Mouse (Mus musculus): ENCODE measurements at regions not wholly inside any gene's neighbourhood (a gene's known extent, or its start where the extent isn't known, plus 50 kb on each side); places are given as distances from the start of the nearest gene placed in this dataset.

GRCm38 (mm10) chr13:3728888-3729287, 75.2 kb downstream of the Calml3 start:
- H3K27me3 ChIP-seq = no peaks in the 10 kb centered on the region

DNA sequence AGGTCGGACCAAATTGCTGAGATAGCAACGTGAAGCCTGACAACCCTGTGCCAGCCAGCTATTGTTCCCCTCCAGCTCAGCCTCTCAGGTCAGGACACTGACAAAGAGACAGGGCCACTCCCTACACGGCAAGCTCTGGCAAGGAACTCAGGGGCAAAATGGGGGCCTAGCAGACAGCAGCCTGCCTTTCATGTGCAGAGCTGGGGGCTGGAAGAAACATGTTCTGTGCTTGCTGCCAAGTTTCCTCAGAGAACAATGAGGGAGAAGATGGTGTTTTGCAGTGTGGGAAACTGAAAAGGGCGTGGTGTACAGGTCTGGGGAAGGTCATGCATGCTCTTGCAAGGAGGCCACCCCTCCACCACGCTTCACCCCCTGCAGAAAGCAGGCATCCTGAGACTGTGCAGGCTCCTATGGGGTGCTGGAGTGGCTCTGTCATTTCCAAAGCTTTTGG, 77.8 kb downstream of the Calml3 start:
- H3K9me3 ChIP-seq = no peaks in the 10 kb centered on the region
- H3K9ac ChIP-seq (replicated peaks) = no peak overlapping the region
- H3K4me3 ChIP-seq = no peak overlapping the region
- no peak for ATAC-seq (ENCODE audit: low FRiP score, low read depth)
- WGBS = 34% methylated on average over 5 of the region's 5 CpGs
- no peaks in the 10 kb centered on the region for H3K27me3 ChIP-seq
- H3K4me2 ChIP-seq (replicated peaks) = no peak overlapping the region
- no peaks in the 10 kb centered on the region for H3K36me3 ChIP-seq
- peaks cover 17% of the 10 kb centered on the region for H3K4me1 ChIP-seq
- H3K27ac ChIP-seq (replicated peaks) = no peak overlapping the region

More at GRCm38 (mm10) chr13:3728888-3729287, 75.2 kb downstream of the Calml3 start:
- Histone ChIP-seq H3K4me2 (replicated peaks) (no peak overlapping the region), H3K27ac (replicated peaks) (no peak overlapping the region), H3K4me1 (peaks cover 17% of the 10 kb centered on the region), H3K4me3 (no peak overlapping the region), H3K9me3 (no peaks in the 10 kb centered on the region), H3K36me3 (no peaks in the 10 kb centered on the region), H3K9ac (replicated peaks) (no peak overlapping the region)
- WGBS = 81% methylated on average over 3 of the region's 3 CpGs
- ATAC-seq (ENCODE audit: low FRiP score, low read depth) = no peak

DNA sequence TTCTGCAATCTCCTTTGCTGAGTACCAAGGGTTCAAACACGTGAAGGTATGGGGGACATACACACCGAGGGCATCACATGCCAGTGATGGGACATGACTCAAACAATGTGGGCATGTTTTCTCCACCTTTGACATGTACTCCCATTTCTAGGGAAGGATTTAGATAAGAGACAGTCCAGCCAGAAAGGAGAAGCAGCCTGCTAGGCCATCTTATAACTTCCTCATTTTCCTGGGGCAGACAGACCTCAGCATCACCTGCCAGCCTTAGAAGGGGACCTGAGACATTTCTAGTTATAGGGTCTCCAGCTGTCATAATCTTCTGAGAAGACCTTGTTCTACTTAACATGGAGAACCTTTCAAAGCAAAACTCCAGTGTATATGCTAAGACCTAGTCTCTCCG, 78.3 kb downstream of the Calml3 start:
- Histone ChIP-seq H3K4me3 (no peak overlapping the region), H3K9me3 (no peaks in the 10 kb centered on the region), H3K4me1 (peaks cover 16% of the 10 kb centered on the region), H3K27me3 (no peaks in the 10 kb centered on the region), H3K9ac (replicated peaks) (no peak overlapping the region), H3K36me3 (no peaks in the 10 kb centered on the region), H3K27ac (replicated peaks) (no peak overlapping the region), H3K4me2 (replicated peaks) (no peak overlapping the region)
- ATAC-seq (ENCODE audit: low FRiP score, low read depth) = no peak
- WGBS = 81% methylated on average over 3 of the region's 3 CpGs

DNA sequence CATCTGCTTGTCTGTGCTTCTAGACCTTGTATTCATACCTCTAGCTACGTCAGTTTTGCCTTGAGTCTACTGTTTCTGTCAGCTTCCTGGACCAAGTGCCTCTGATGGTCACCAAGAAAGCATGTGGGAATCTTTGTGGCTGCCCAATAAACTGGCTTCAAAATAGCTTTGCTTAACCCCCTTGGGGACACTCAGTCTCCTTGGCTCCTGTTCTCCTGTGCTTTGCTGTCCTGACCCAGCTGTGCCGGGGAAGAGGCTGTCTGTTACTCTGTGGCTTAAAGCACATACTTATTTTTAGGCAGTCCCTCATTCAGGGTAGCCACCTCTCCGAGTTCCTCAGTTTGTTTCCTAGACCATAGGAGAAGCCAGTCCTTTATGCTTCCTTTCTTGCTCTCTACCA, 79.8 kb downstream of the Calml3 start:
- H3K27ac ChIP-seq (replicated peaks) = no peak overlapping the region
- no peak overlapping the region for H3K4me2 ChIP-seq (replicated peaks)
- H3K9me3 ChIP-seq = no peaks in the 10 kb centered on the region
- H3K9ac ChIP-seq (replicated peaks) = no peak overlapping the region
- no peaks in the 10 kb centered on the region for H3K27me3 ChIP-seq
- H3K36me3 ChIP-seq = no peaks in the 10 kb centered on the region
- 87% methylated on average over 3 of the region's 3 CpGs for WGBS
- 0 out of 2 replicates have a peak, but pooled peaks cover 7% of the 10 kb centered on the region for H3K4me1 ChIP-seq
- ATAC-seq (ENCODE audit: low FRiP score, low read depth) = no peak
- no peak overlapping the region for H3K4me3 ChIP-seq

GRCm38 (mm10) chr13:3723458-3724143, 80.5 kb downstream of the Calml3 start:
- H3K4me2 ChIP-seq (replicated peaks) = no peak overlapping the region
- H3K4me1 ChIP-seq = 0 out of 2 replicates have a peak, but pooled peaks cover 7% of the 10 kb centered on the region
- WGBS = 92% methylated on average over 5 of the region's 5 CpGs
- ATAC-seq (ENCODE audit: low FRiP score, low read depth) = no peak
- H3K9ac ChIP-seq (replicated peaks) = no peak overlapping the region
- no peaks in the 10 kb centered on the region for H3K27me3 ChIP-seq
- H3K27ac ChIP-seq (replicated peaks) = no peak overlapping the region
- H3K4me3 ChIP-seq = no peak overlapping the region
- H3K36me3 ChIP-seq = no peaks in the 10 kb centered on the region
- no peaks in the 10 kb centered on the region for H3K9me3 ChIP-seq

- no peak for ATAC-seq (ENCODE audit: low FRiP score, low read depth)
- WGBS = 91% methylated on average over 4 of the region's 4 CpGs
- H3K4me3 ChIP-seq = no peak overlapping the region
- no peaks in the 10 kb centered on the region for H3K36me3 ChIP-seq
- peaks cover 14% of the 10 kb centered on the region for H3K4me1 ChIP-seq
- H3K4me2 ChIP-seq (replicated peaks) = no peak overlapping the region
- no peaks in the 10 kb centered on the region for H3K9me3 ChIP-seq
- H3K27ac ChIP-seq (replicated peaks) = no peak overlapping the region
- peaks cover 5% of the 10 kb centered on the region for H3K27me3 ChIP-seq
- H3K9ac ChIP-seq (replicated peaks) = no peak overlapping the region
Observed at GRCm38 (mm10) chr13:3715019-3715418, 81.2 kb downstream of the Asb13 start.

DNA sequence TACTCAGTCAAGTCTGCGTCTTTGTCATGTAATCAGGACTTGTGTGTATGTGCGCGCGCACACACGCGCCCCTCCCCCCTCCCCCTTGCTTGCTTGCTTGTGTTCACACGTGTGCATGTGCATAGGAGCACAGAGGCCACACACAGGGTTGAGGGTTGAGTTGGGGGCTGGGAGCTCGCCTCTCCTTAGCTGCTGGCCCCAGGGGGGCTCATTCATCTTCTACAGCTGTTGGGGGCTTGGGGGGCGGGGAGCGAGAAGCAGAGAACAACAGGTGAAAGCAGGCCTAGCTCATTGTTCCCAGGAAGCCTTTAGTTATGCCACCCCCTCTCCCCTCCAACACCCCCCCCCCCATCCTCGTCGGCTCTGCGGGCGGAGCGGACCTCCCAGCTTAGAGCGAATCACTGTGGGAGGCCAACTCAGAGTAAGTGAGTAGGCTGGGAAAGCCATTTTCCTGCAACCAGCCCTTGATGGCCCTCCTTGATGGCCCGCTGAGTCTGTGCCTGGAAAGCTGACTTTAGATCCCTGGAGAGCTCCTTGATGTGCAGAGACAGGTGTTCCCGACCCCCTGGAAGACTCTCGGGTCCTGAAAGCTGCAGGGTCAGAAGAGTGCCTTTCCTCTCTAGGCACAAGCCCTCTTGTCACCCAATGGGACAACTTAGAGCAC, 78.8 kb downstream of the Asb13 start:
- peak overlapping the region; percentile 26 for H3K4me3 ChIP-seq
- no peaks in the 10 kb centered on the region for H3K9me3 ChIP-seq
- peaks cover 5% of the 10 kb centered on the region for H3K27me3 ChIP-seq
- peaks cover 14% of the 10 kb centered on the region for H3K4me1 ChIP-seq
- peak overlapping the region; percentile 51 for H3K4me2 ChIP-seq (replicated peaks)
- peak; percentile 96 for ATAC-seq (ENCODE audit: low FRiP score, low read depth)
- H3K27ac ChIP-seq (replicated peaks) = 0 out of 2 replicates have a peak overlapping the region, but pooled peaks have one; percentile 43
- 3% methylated on average over 18 of the region's 19 CpGs for WGBS
- no peaks in the 10 kb centered on the region for H3K36me3 ChIP-seq
- no peak overlapping the region for H3K9ac ChIP-seq (replicated peaks)

DNA sequence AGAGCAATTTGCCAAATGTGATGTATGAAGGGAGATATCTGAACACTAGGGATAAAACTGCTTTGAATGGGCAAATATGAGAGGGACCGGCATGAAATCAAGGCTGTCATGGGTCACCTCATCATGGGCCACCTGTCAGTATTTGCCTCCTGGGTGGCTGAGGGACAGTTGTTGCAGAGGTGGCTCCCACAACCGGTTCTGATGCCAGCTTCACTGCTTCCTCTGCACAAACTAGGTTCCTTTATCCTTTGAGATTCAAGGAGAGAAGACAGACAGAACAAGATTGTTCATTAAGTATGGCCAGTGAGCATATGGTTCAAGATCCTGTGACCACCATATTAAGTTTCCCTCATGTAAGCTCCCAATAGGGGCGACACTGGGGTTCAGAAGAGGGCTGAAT, 78.3 kb downstream of the Asb13 start:
- WGBS = 16% methylated on average over 3 of the region's 3 CpGs
- H3K9ac ChIP-seq (replicated peaks) = no peak overlapping the region
- peak; percentile 67 for ATAC-seq (ENCODE audit: low FRiP score, low read depth)
- H3K9me3 ChIP-seq = no peaks in the 10 kb centered on the region
- no peaks in the 10 kb centered on the region for H3K36me3 ChIP-seq
- H3K4me1 ChIP-seq = peaks cover 14% of the 10 kb centered on the region
- peak overlapping the region; percentile 51 for H3K4me2 ChIP-seq (replicated peaks)
- H3K4me3 ChIP-seq = peak overlapping the region; percentile 26
- peak overlapping the region; percentile 43; the same call in 1 of the 2 replicates for H3K27ac ChIP-seq (replicated peaks)
- peaks cover 5% of the 10 kb centered on the region for H3K27me3 ChIP-seq

DNA sequence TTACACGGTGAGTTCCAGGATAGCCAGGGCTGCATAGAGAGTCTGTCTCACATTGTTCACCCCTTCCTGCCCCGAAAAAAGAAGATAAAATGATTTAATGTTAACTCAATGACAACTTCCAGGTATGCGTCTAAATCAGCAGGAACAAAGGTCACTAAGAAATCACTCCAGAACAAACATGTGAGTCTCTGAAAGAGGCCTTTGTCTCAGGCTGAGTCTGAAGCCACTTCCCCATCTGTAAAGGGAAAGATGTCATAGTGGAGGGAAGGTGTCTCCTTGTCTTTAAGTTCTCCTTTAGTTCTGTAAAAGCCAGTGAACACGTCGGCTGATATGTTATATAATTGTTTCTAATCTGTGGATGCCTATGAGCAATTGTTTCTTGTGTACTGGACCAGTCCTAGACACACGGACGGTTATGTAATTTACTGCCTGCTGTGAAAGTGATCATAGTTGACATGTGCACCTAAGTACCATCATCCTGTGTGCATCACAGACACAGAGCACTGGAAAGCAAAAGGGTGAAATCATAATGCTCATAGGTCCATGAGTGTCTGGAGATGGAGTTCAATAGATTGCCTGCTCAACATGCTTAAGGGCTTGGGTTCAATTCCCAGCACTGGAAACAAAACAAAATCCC, 76.3 kb downstream of the Asb13 start:
- Histone ChIP-seq H3K4me3 (no peak overlapping the region), H3K36me3 (no peaks in the 10 kb centered on the region), H3K27me3 (peaks cover 3% of the 10 kb centered on the region), H3K27ac (replicated peaks) (no peak overlapping the region), H3K9ac (replicated peaks) (no peak overlapping the region), H3K4me2 (replicated peaks) (no peak overlapping the region), H3K4me1 (peaks cover 14% of the 10 kb centered on the region), H3K9me3 (no peaks in the 10 kb centered on the region)
- no peak for ATAC-seq (ENCODE audit: low FRiP score, low read depth)
- WGBS = 84% methylated on average over 7 of the region's 7 CpGs

DNA sequence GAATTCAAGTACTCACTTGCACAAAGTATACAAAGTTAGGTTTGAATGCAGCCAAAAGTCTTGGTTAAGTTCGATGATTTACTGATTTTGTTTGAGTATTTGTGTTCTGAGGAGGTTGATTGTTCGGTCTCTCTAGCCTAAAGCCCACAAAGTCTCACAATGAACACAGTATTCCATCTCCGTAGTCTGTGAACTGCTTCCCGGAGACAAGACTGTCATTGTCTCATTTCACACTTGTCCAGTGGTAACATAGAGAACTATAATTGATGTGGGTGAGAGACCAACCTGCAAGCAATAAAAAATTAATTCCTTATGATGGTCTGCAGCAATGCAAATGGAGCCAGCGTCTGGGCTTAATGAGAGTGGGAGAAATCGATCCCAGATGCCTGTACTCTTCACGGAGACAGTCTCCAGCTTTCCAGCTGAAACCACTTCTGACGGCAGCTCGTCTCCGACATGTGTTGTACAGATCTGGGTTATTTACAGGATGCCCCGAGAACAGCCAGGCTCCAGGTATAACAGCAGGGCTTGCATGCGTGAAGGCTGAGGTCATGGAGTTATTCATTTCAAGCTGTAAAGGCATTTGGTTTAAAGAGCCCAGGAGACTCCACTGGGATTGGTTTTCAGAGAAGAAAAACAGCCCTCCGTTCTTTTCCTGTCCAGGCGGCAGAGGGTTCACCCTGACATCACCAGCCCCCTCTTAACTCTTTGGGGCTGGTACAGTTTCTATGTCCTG, 75.2 kb downstream of the Asb13 start:
- no peaks in the 10 kb centered on the region for H3K36me3 ChIP-seq
- no peaks in the 10 kb centered on the region for H3K9me3 ChIP-seq
- WGBS = 78% methylated on average over 14 of the region's 14 CpGs
- no peak overlapping the region for H3K4me3 ChIP-seq
- ATAC-seq (ENCODE audit: low FRiP score, low read depth) = no peak
- peaks cover 14% of the 10 kb centered on the region for H3K4me1 ChIP-seq
- no peak overlapping the region for H3K9ac ChIP-seq (replicated peaks)
- no peak overlapping the region for H3K27ac ChIP-seq (replicated peaks)
- H3K27me3 ChIP-seq = no peaks in the 10 kb centered on the region; the same call in 1 of the 2 replicates
- H3K4me2 ChIP-seq (replicated peaks) = no peak overlapping the region

All from midbrain, embryonic 12.5 days (tissue).